Mouse (Mus musculus): Measurements from ENCODE around the gene Dvl3.

Gene Dvl3

GRCm38 (mm10) chr16:20497980-20498676 is 18.7 kb upstream of the Dvl3 start:
- no peak for DNase-seq (ENCODE audit: low spot score)

DNA sequence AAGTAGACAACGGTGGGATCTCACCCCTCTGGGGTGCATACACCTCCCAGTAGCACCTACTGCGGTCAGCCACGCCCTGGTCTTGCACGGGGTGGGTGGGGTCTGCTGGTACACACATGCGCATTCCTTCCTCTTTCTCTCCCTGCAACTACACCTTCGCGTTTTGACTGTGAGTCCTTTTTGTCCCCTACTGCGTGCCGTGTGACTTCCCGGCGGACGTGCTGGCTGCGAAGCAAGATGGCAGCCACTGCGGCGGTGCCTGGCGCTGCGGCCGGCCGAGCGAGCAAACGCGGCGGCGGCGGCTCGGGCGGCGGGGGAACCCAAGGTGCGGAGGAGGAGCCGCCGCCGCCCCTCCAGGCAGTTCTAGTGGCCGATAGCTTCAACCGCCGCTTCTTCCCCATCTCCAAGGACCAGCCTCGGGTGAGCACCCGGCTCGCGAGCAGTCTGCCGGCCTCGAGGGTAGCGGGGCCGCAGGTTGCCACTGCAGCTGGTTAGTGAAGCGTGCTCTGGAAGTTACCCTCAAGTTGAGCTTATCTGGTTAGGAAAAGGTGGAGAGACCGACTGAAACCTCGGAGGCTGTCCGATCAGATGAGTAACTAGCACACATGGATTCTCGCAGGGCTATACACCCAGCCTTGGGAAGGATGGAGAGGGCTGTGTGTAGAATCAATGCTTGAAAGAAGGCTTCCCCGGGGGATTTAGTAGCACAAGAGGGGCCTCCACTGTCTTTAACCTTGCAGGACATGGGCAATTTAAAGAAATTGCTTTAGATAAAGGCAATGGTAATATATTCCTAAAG is 17.9 kb upstream of the Dvl3 start, which contains the start of gene Eif2b5:
Gene Eif2b5, plus strand, starts transcription at position 141 of the 799 bp plus-strand sequence.
- DNase-seq (ENCODE audit: low spot score) = peak; percentile 97

- DNase-seq (ENCODE audit: low spot score) = no peak
These were observed 10.8 kb upstream of the Dvl3 start for GRCm38 (mm10) chr16:20506000-20506399.

DNA sequence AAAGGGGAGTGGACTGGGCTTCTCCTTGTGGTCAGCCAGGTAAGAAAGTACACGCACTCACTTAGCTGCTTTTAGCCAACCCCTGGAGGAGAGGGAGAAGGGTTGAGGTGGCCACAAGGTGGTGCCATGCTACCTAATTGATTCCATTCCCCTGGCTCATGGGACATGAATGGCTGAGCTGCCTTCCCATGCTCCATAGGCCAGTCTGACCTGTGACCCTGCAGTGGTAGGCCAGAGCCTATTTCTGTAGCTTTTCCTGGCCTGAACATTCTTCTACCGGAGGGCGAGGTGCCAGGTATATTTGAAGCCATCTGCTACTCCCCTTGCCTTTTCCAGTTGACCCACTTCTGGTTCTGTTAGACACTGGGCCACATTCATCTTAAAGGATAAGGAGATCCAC is 7.4 kb upstream of the Dvl3 start:
- DNase-seq (ENCODE audit: low spot score) = peak; percentile 34

DNA sequence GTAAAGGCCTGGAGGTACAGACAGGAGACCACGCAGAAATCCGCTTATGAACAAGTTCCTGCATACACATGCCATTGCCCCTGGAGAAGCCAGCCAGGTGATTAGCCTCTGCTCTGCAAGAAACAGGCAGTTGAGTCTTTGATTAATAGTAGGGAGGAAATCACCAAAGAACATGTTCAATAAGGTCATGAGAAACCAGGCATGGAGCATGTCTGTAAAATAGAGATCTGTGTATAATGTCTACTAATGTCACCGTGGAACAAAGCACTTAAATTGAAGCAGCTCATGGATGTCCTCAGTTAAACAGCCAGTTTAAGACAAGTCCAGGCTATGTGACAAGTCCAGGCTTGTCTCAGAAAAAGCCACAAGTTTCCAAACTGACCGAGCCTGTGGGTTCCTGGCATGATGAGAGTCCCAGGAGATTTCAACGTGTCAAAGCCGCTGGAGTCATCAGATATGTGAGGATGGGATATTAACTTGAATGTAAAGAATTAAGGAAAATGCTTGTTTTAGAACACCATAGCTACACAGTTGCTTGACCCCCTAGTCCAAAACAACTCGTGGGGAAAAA is 5.4 kb upstream of the Dvl3 start:
- no peak for DNase-seq (ENCODE audit: low spot score)

DNA sequence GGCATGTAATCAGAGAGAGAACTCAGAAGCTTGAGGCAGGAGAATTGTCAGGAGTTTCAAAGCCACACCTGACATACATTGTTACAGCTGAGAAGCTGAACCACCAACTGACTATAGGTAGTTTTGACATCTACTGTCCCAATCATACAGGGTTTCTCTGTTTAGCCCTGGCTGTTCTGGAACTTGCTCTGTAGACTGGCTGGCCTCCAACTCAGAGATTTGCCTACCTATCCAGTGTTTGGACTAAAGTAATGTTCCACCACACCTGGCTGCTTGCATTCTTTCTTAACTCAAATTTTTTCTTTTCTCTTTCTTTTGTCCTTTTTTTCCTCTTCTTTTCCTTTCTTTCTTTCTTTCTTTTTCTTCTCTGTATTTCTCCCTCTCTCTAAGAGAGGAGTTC is 750 bp upstream of the Dvl3 start:
- DNase-seq (ENCODE audit: low spot score) = no peak

- DNase-seq (ENCODE audit: low spot score) = no peak
These were observed 434 bp downstream of the Dvl3 start for GRCm38 (mm10) chr16:20517216-20517615.

DNA sequence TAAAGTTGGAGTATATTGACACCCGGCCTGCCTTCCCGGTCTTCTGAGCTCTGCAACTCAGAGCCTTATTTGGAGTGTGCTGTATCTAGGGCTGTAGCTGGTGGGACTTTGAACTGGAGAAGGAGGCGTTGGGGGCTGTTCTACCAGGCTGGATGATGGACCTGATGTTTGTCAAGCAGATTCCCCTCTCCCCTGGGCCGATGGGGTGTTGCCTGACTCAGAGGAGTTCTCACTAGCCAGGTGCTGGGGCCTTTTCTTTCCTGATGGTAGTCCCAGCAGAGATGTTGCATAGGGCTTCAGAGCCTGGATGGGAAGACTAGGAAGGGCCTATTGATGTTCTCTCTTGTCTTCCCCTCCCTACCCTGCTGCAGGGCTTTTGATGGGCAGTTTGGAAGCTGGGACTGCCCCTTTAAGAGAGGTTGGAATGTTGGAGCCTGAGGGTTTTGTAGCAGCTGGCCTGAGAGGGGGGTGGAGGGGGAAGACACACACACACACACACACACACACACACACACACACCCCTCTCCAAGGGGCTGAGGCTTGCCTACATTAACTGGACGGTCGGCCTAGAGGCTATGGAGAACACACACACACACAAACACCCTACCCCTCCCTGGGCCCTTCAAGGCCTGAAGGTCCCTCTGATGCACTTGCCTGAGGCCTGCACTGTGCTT is 1.1 kb downstream of the Dvl3 start:
- peak; percentile 35 for DNase-seq (ENCODE audit: low spot score)

DNA sequence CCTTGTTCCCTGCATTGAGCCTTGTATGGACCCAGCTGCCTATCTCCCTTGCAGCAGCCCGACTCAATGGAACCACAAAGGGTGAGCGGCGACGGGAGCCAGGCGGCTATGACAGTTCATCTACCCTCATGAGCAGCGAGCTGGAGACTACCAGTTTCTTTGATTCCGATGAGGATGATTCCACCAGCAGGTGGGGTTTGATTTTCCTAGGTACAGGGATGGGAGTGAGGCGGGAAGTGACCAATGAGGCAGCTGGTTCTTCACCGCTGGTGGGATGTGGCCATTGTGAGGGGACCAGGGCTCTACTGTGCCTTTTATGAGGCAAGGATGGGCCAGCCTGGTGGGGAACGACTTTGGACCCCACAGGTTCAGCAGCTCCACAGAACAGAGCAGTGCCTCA is 7.1 kb downstream of the Dvl3 start:
- DNase-seq (ENCODE audit: low spot score) = no peak

- no peak for DNase-seq (ENCODE audit: low spot score)
These were observed 12.0 kb downstream of the Dvl3 start for GRCm38 (mm10) chr16:20528779-20529178.

DNA sequence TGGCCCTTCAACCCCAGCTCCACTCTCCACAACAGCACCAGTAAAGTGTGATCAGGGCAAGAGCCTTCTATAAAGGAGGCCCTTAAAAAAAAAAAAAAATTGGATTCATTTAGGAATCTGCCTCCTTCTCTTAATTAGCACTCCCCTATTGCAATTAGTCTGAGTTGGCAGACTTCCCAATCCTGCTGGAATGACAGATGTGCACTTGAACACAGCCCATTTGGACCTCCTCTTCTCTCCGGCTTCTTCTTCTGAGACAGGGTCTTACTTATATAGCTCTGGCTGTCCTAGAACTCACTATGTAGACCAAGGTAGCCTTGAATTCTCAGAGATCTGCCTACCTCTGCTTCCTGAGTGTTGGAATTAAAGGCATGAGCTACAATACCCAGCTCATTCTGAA is 12.6 kb downstream of the Dvl3 start:
- DNase-seq (ENCODE audit: low spot score) = no peak

DNA sequence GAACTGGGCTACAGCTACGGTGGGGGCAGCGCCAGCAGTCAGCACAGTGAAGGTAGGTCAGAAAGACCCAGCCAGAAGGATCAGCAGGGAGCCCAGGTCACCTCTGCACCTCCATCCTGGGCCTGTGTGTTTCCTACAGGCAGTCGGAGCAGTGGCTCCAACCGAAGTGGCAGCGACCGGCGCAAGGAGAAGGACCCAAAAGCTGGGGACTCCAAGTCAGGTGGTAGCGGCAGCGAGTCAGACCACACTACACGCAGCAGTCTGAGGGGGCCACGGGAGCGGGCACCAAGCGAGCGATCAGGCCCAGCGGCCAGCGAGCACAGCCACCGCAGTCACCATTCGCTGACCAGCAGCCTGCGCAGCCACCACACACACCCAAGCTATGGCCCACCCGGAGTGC is 14.2 kb downstream of the Dvl3 start:
- DNase-seq (ENCODE audit: low spot score) = no peak

DNA sequence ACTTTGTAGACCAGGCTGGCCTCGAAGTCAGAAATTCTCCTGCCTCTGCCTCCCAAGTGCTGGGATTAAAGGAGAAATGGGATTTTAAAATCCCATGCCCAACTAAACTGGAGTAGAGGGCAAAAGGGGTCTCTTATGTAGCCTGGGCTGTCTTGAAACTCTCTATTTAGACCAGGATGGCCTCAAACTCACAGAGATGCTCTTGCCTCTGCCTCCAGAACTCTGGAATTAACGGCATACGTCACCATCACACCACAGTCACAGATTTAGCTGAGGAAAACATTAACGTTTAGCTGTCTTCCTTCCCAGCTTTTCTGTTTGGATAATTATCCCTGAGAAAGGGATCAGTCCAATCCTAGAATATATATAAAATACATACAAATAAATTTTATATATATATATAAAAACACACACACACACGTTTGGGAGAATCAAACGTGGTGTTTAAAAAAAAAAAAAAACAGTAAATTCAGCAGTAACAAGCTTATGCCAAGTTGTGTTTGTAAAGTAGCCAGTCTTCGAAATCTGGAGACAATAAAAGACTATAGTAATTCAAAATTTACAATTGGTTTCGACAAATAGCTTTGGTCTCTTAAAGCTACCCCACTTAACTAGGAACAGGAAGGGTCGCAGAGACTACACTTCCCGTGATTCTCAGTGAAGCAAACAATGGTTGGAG is 18.0 kb downstream of the Dvl3 start:
- DNase-seq (ENCODE audit: low spot score) = no peak

GRCm38 (mm10) chr16:20535296-20536080 is 18.7 kb downstream of the Dvl3 start, which contains the start of gene Ap2m1:
Gene Ap2m1, plus strand, starts transcription at chr16:20535478.
- peak; percentile 99 for DNase-seq (ENCODE audit: low spot score)

GRCm38 (mm10) chr16:20536081-20536665 is 19.4 kb downstream of the Dvl3 start:
- no peak for DNase-seq (ENCODE audit: low spot score)

- no peak for DNase-seq (ENCODE audit: low spot score)
These were observed 20.3 kb downstream of the Dvl3 start for GRCm38 (mm10) chr16:20537071-20537471.

DNA sequence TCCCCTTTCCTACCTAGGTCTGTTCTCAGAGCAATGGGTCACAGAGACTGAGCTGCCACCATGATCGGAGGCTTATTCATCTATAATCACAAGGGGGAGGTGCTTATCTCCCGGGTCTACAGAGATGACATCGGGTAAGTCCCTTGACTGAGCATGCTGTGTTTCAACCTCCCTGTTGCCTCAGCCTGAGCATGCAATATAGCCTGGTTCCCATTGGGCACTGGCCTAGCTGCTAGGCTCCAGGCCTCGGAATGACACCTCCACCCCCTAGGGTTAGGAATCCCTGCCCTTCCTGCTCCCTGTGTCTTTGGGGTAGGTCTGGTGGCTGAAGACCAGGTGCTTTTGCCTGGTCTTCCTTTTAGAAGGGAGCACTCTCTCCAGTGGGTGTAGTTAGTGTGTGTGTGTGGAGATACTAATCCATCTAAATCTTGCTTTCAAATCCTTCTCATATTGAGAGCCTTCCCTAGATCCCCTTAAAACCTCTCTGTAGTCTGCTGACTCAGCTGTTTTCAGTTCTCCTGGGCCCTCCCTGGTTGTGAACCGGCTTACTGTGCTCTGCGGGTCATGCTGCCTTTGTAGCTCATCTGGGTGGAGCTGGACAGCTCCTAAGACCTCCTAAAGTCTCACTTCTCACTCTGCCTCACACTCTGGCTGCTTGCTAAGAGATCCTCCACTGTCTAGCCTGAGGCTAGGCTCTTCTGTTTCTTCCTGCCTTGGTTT is 21.0 kb downstream of the Dvl3 start:
- no peak for DNase-seq (ENCODE audit: low spot score)

- DNase-seq (ENCODE audit: low spot score) = no peak
These were observed 22.9 kb downstream of the Dvl3 start for GRCm38 (mm10) chr16:20539649-20540048.

GRCm38 (mm10) chr16:20540438-20540837 is 23.7 kb downstream of the Dvl3 start:
- no peak for DNase-seq (ENCODE audit: low spot score)

DNA sequence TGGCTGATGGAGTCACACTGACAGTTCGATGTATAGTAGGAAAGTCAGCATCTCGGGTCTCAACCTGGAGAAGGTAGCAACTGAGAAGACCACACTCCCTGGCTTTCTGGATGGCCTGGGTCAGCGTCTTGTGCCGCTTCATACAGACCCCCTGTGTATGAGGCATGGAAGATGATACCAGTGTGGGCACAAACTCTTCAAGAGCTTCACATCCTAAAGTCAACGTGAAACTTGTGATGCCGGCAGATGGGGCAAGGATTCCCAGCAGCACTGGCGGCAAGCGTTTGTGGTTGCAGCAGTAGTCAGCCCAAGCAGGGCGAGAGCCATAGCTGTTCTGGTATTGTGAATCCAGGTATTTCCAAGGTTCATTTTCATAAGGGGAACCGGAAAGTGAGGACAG is 28.9 kb downstream of the Dvl3 start:
- DNase-seq (ENCODE audit: low spot score) = no peak
